In genomic region chr4:105566513-105567457, GRCm38 (mm10) we compare ENCODE assay signal across 18 mouse cellular contexts.
DNase-seq lines count a peak whose midpoint lies in the region; ATAC-seq and TF ChIP-seq lines count a peak whose summit lies in the region.
"Had no signal": no experiment of that assay in that cellular context is flagged by ENCODE, and none has a peak within 500 bp of the region (broad histone marks: within the 10 kb centered on the region; RNA-seq: fewer than 3 reads in every experiment).

No protein-coding gene starts in this region.

- ATAC-seq in lung, postnatal 0 days = peak; percentile 72
- ATAC-seq in erythroblast, adult 5-6 weeks (replicated peaks; ENCODE audit: low FRiP score, poor library complexity, severe bottlenecking) = peak; percentile 97
- peak; percentile 100 for ATAC-seq in liver, embryonic 14.5 days (ENCODE audit: insufficient read depth)
- ATAC-seq: forebrain, embryonic 14.5 days; hindbrain, embryonic 16.5 days had no signal

- peak; percentile 27 for DNase-seq in lung, postnatal 0 days (ENCODE audit: low spot score)
- DNase-seq in lung, postnatal 25 days (ENCODE audit: low spot score) = no peak
- peak; percentile 17 to 41 (median 38) for DNase-seq in liver, embryonic 14.5 days (ENCODE audit: low read depth in 3 of 3, low spot score in 3 of 3)
- DNase-seq in spleen, postnatal 36 days (ENCODE audit: low spot score in 2 of 2) = peak; percentile 17 to 46
- DNase-seq in retina, postnatal 1 day = no peak
- DNase-seq in retina, embryonic 14.5 days (ENCODE audit: low spot score) = no peak
- DNase-seq: adrenal gland, postnatal 36 days; cerebellum, adult 11 months; gastrocnemius, adult 2 months; kidney, adult 2 months had no signal

- no peak overlapping the region for H3K4me2 ChIP-seq in lung, postnatal 0 days (replicated peaks; ENCODE audit: low read depth, low read length)
- 0 out of 2 replicates have a peak overlapping the region, but pooled peaks have one; percentile 12 for H3K4me2 ChIP-seq in liver, embryonic 14.5 days (ENCODE audit: low read depth)
- H3K4me2 ChIP-seq: heart, embryonic 11.5 days; limb, embryonic 13.5 days; midbrain, embryonic 12.5 days had no signal

- WGBS in lung, postnatal 0 days = 43% methylated on average over 8 of the region's 8 CpGs
- WGBS in liver, embryonic 14.5 days (ENCODE audit: insufficient replicate concordance) = 12% methylated on average over 8 of the region's 8 CpGs

- no peaks in the 10 kb centered on the region for H3K36me3 ChIP-seq in lung, postnatal 0 days (ENCODE audit: insufficient read depth, low read length)
- no peaks in the 10 kb centered on the region for H3K36me3 ChIP-seq in liver, embryonic 14.5 days (replicated peaks; ENCODE audit: control insufficient read depth, insufficient read depth, low read depth)
- H3K36me3 ChIP-seq: limb, embryonic 13.5 days; midbrain, embryonic 12.5 days had no signal

- H3K27me3 ChIP-seq in lung, postnatal 0 days (replicated peaks; ENCODE audit: insufficient read depth, low read length) = no peaks in the 10 kb centered on the region
- H3K27me3 ChIP-seq in liver, embryonic 14.5 days (ENCODE audit: control insufficient read depth, insufficient read depth, low read length) = no peaks in the 10 kb centered on the region
- H3K27me3 ChIP-seq: limb, embryonic 13.5 days; midbrain, embryonic 12.5 days had no signal

- no peak overlapping the region for H3K9ac ChIP-seq in lung, postnatal 0 days (replicated peaks; ENCODE audit: low read depth)
- H3K9ac ChIP-seq in liver, embryonic 14.5 days (replicated peaks) = no peak overlapping the region
- H3K9ac ChIP-seq: limb, embryonic 13.5 days; midbrain, embryonic 12.5 days had no signal

- no peak for TF ChIP-seq CTCF in lung, postnatal 0 days (IDR thresholded peaks at IDR 0.05)
- no peak for TF ChIP-seq CTCF in liver, embryonic 14.5 days (IDR thresholded peaks at IDR 0.05; ENCODE audit: low read depth)

- H3K9me3 ChIP-seq in lung, postnatal 0 days (ENCODE audit: low read length) = no peaks in the 10 kb centered on the region
- no peaks in the 10 kb centered on the region for H3K9me3 ChIP-seq in liver, embryonic 14.5 days (ENCODE audit: control insufficient read depth, low read length)
- H3K9me3 ChIP-seq: limb, embryonic 13.5 days; midbrain, embryonic 12.5 days had no signal

- no peaks in the 10 kb centered on the region for H3K4me1 ChIP-seq in lung, postnatal 0 days (ENCODE audit: insufficient read depth, low read depth, low read length)
- peaks cover 4 to 11% of the 10 kb centered on the region in 2 experiments; a peak in 3 of 4 replicates for H3K4me1 ChIP-seq in liver, embryonic 14.5 days (replicated peaks; ENCODE audit: control insufficient read depth in 2 of 2, insufficient read depth in 2 of 2, low read length in 1 of 2)
- H3K4me1 ChIP-seq: limb, embryonic 13.5 days; midbrain, embryonic 12.5 days had no signal

- H3K4me3 ChIP-seq in lung, postnatal 0 days (ENCODE audit: low read depth, low read length) = no peak overlapping the region
- no peak overlapping the region for H3K4me3 ChIP-seq in liver, embryonic 14.5 days (ENCODE audit: insufficient read depth in 1 of 2, low read depth in 2 of 2, low read length in 2 of 2)
- H3K4me3 ChIP-seq: gastrocnemius, adult 2 months; left cerebral cortex, adult 2 months; limb, embryonic 13.5 days; midbrain, embryonic 12.5 days; myocyte had no signal

- no peak overlapping the region for H3K27ac ChIP-seq in lung, postnatal 0 days (ENCODE audit: low read length)
- H3K27ac ChIP-seq in liver, embryonic 14.5 days = no peak overlapping the region; the same call in 1 of the 2 replicates
- H3K27ac ChIP-seq: gastrocnemius, adult 2 months; left cerebral cortex, adult 2 months; limb, embryonic 13.5 days; midbrain, embryonic 12.5 days had no signal

- TF ChIP-seq EP300 in lung, postnatal 0 days (IDR thresholded peaks at IDR 0.05) = peak; percentile 67
- TF ChIP-seq EP300 in liver, embryonic 14.5 days (IDR thresholded peaks at IDR 0.05; ENCODE audit: low read depth) = peak; percentile 57

Comparison
In these comparisons a context has a peak if more than half of its experiments do, and no peak if none do; other contexts are left out.
1. DNase-seq: peak in lung, postnatal 0 days (single experiment), liver, embryonic 14.5 days (3 of 3) and spleen, postnatal 36 days (2 of 2); none in lung, postnatal 25 days (single experiment), retina, postnatal 1 day (single experiment) and retina, embryonic 14.5 days (single experiment).
2. Peak in every context shown above with its lines, with median percentiles within 50 percentile points of each other: ATAC-seq.